Mouse (Mus musculus) heart, embryonic 13.5 days (tissue): Measurements from ENCODE around the gene Mrto4. TPM values are rescaled to one million over a fixed set of nuclear protein-coding genes. Genes with fewer than 3 reads are reported as not detected.
"Not testable (repeated sequence)": the region's sequence is repeated elsewhere in the genome, so short reads cannot be mapped to it uniquely, and the experiment has no call there.

Experiments
- ATAC-seq: fragments of 200-750 bp; cut with Nextera tagmentation; 2 replicates; pipeline ENCODE4 v1.8.0; 2017; ENCODE audit warnings: moderate TSS enrichment; ENCODE audit not compliant: insufficient number of reproducible peaks, low FRiP score, low TSS enrichment; ENCODE audit errors: extremely low read depth
- H3K27ac ChIP-seq: fragments of 300-500 bp; sonication (generic); replicated peaks from 2 replicates; pipeline ENCODE4 v1.5.1; 2015; ENCODE audit warnings: moderate library complexity, mild to moderate bottlenecking, inconsistent platforms
- H3K27me3 ChIP-seq: fragments of 300-500 bp; sonication (generic); replicated peaks from 2 replicates; pipeline ENCODE4 v1.6.1; 2015; ENCODE audit warnings: mild to moderate bottlenecking, inconsistent platforms
- H3K36me3 ChIP-seq: fragments of 300-500 bp; sonication (generic); 2 replicates; pipeline ENCODE4 v1.6.1; 2015; ENCODE audit warnings: mild to moderate bottlenecking, inconsistent platforms
- H3K4me1 ChIP-seq: fragments of 300-500 bp; sonication (generic); 2 replicates; pipeline ENCODE4 v1.6.1; 2015; ENCODE audit warnings: inconsistent platforms
- H3K4me2 ChIP-seq: fragments of 300-500 bp; sonication (generic); 2 replicates; pipeline ENCODE4 v1.6.1; 2015; ENCODE audit warnings: inconsistent platforms, mild to moderate bottlenecking, moderate library complexity
- H3K4me3 ChIP-seq: fragments of 300-500 bp; sonication (generic); 2 replicates; pipeline ENCODE4 v1.5.1; 2015; ENCODE audit warnings: moderate library complexity, mild to moderate bottlenecking, inconsistent platforms
- H3K9ac ChIP-seq: fragments of 300-500 bp; sonication (generic); 2 replicates; pipeline ENCODE4 v1.6.1; 2015; ENCODE audit warnings: inconsistent platforms, mild to moderate bottlenecking, moderate library complexity
- H3K9me3 ChIP-seq: fragments of 300-500 bp; sonication (generic); 2 replicates; pipeline ENCODE4 v1.6.1; 2016; ENCODE audit warnings: inconsistent platforms
- WGBS: fragments of 180-500 bp; shearing (Covaris S2); methylation state at CpG from one replicate; pipeline ENCODE4 v1.1.7; 2015; ENCODE audit warnings: mixed read lengths; 5-methylcytosine and 5-hydroxymethylcytosine counted together
- polyA plus RNA-seq: library from polyadenylated mRNA; unstranded; fragments of >200 nt; fragmentation: Nextera tagmentation; extraction: Ambion mirVana; gene quantifications from 2 replicates; pipeline ENCODE4 v1.2.1, GENCODE M21; 2015

Mrto4 gene
- polyA plus RNA-seq = 77.9 and 91.9 TPM in 2 replicates

DNA sequence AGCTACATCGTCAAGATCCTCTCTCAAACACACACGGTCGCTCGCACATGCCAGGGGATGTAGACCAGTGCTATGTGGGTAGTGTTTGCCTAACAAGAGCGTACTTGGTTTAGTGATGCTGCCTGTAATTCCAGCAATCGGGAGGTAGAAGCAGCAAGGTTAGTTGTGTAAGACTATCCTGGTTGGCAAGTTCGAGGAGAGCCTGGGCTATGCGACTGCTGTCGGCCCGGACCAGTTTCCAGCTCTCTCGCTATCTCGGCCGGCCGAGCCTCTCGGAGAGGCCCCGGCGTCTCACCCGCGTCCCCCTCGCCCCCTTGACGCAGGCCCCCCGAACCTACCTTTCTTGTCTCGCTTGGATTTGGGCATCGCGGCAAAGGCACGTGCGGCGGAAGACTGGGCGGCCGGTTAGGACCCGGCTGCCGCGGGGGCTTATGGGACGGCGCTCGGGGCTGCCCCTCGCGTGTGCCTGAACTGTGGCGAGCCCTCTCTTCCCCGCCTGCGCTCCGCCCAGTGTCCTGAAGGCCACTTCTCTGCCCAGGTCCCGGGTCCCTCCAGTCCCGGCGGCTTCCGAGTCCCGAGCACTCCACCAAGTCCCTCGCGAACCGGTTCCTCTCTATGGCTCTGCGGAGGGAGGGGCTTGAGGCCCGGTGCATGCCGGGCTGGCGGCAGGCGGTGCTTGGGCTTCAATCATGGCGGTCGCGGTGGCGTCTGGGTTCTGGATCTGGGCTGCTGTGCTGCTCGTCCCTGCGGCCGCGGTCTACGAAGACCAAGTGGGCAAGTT lies at the start of gene Mrto4, which contains the start of the genes Emc1 and Ubr4:
TSS of gene Mrto4 (minus strand) at position 646 of the 781 bp plus-strand sequence.
TSS of gene Emc1 (plus strand) at position 657 of the 781 bp plus-strand sequence.
TSS of gene Ubr4 (plus strand) at position 679 of the 781 bp plus-strand sequence.
- peaks cover 59% of the 10 kb centered on the region for H3K36me3 ChIP-seq
- H3K4me3 ChIP-seq = peak within 1 kb of the TSS; percentile 76
- WGBS = under 1% methylated on average over 64 of the region's 64 CpGs

DNA sequence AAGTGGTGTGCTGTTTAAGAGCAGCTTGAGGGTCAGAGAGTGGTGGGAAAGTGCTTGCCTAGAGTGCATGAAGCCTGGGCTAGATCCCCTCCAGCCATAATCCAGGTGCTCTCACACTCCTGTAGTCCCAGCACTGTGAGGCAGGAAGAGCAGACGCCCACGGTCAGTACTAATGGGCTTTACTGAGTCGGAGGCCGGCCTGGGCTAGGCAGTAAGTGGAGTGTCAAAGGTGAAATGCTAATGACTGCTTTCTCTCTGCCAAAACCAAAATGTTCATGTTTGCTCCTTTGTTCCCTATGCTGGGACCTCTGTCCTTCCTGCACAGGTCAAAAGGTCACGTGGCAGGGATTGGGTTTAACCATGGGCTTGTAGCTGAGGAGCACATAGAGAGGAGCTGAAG lies 48.1 kb upstream of the Mrto4 start:
- H3K4me3 ChIP-seq = no peak overlapping the region
- H3K36me3 ChIP-seq = peaks cover 97% of the 10 kb centered on the region
- H3K27ac ChIP-seq = no peak overlapping the region
- H3K4me2 ChIP-seq = no peak overlapping the region
- peaks cover 1% of the 10 kb centered on the region for H3K4me1 ChIP-seq
- H3K9me3 ChIP-seq = no peaks in the 10 kb centered on the region
- H3K27me3 ChIP-seq = no peaks in the 10 kb centered on the region
- ATAC-seq = no peak
- WGBS = 89% methylated on average over 5 of the region's 5 CpGs
- no peak overlapping the region for H3K9ac ChIP-seq

More for the DNA sequence above, at the start of gene Mrto4, which contains the start of the genes Emc1 and Ubr4:
- Histone ChIP-seq H3K9ac (peak within 1 kb of the TSS; percentile 87), H3K27ac (peak within 1 kb of the TSS; percentile 95), H3K4me1 (peaks cover 20% of the 10 kb centered on the region), H3K9me3 (no peaks in the 10 kb centered on the region), H3K4me2 (peak within 1 kb of the TSS; percentile 87), H3K27me3 (no peaks in the 10 kb centered on the region)
- peak; percentile 85 for ATAC-seq

DNA sequence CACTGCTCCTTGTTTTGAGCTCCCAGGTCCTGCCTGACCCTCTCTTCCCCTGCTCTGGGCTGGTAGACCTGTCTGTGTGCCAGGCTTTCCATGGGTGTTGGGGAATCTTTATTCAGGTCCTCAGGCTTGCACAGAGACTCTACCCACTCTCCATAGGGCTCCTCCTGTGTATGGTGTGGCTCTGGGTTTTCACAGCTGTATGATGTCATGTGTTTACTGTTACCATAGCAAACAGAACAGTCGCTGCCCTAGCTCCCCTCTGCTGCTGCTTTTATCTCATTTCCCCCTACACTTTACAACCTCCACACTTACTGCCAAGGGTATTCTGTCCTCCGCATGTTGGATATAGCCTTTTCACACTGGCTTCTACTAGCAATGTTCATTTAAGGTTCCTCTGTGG lies 43.1 kb upstream of the Mrto4 start:
- H3K4me3 ChIP-seq = no peak overlapping the region
- 0 out of 2 replicates have a peak, but pooled peaks have one; percentile 42 for ATAC-seq
- H3K36me3 ChIP-seq = peaks cover 94% of the 10 kb centered on the region

DNA sequence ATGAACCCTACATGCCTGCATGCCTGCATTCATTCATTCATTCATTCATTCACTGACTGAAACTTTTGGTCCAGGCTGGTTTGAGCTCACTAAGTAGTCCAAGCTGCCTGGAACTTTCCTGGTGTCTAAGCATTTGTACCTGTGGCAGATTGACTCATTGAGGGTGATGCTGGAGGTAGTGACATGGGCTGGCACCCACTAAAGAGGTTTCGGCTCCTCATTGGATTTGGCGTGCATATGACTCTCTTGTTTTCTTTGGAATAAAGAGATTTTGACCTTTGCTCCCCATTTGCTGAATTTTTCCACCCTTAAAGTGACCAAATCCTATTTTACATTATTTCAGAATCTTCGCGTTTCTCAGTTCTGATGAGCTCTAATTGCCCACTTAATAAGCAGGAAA lies 37.2 kb upstream of the Mrto4 start:
- WGBS = 81% methylated on average over 4 of the region's 4 CpGs
- H3K9me3 ChIP-seq = no peaks in the 10 kb centered on the region
- peaks cover 49% of the 10 kb centered on the region for H3K36me3 ChIP-seq
- no peaks in the 10 kb centered on the region for H3K27me3 ChIP-seq
- no peak overlapping the region for H3K4me3 ChIP-seq
- H3K4me2 ChIP-seq = no peak overlapping the region
- H3K27ac ChIP-seq = no peak overlapping the region
- no peak overlapping the region for H3K9ac ChIP-seq
- H3K4me1 ChIP-seq = peaks cover 59% of the 10 kb centered on the region
- no peak for ATAC-seq

More for the DNA sequence above, 43.1 kb upstream of the Mrto4 start:
- Histone ChIP-seq H3K9me3 (no peaks in the 10 kb centered on the region), H3K27ac (no peak overlapping the region), H3K4me2 (no peak overlapping the region), H3K4me1 (peaks cover 15% of the 10 kb centered on the region), H3K27me3 (no peaks in the 10 kb centered on the region), H3K9ac (0 out of 2 replicates have a peak overlapping the region, but pooled peaks have one; percentile 24)
- WGBS = 22% methylated on average over 2 of the region's 2 CpGs

DNA sequence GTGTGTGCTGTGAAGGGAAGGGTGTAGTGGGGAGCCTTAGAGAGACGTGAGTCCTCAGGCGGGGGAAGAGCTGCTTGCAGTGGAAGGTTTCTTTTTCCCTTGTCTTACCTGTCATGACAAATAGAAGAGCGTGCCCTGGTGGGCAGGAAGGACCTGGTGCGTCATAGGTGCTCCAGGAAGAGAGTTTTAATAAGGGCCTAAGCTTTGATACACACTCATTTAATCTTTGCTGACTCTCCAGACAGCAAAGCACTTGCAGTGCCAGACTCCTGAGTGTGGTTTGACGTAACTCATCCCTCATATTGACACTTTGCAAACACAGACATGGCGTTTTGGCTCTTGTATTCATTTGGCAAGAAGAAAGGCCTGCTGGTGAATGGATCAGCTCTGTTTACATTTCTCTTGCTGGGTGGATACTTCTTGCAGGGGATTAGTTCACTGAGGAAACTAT lies 34.5 kb upstream of the Mrto4 start:
- Histone ChIP-seq H3K9ac (peak overlapping the region; percentile 3), H3K36me3 (peaks cover 25% of the 10 kb centered on the region), H3K4me1 (peaks cover 80% of the 10 kb centered on the region), H3K9me3 (no peaks in the 10 kb centered on the region), H3K27me3 (no peaks in the 10 kb centered on the region), H3K4me2 (0 out of 2 replicates have a peak overlapping the region, but pooled peaks have one; percentile 6), H3K27ac (peak overlapping the region; percentile 24), H3K4me3 (no peak overlapping the region)
- no peak for ATAC-seq
- WGBS = 45% methylated on average over 6 of the region's 6 CpGs

DNA sequence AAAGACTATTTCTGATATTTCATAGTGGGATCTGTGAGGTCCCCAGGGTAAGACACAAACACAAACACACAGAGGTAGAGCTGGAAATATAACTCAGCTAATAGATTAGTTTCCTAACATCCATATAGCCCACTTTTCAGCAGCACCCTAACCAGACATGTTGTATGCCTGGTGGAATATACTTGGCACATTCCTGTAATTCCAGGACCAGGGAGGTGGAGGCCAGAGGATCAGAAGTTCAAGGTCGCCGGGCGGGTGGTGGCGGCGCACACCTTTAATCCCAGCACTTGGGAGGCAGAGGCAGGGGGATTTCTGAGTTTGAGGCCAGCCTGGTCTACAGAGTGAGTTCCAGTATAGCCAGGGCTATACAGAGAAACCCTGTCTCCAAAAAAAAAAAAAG lies 33.5 kb upstream of the Mrto4 start:
- not testable (repeated sequence) for H3K4me2 ChIP-seq, H3K9ac ChIP-seq, H3K27ac ChIP-seq, H3K27me3 ChIP-seq, H3K9me3 ChIP-seq, ATAC-seq, H3K4me3 ChIP-seq
- 79% methylated on average over 5 of the region's 5 CpGs for WGBS
- Histone ChIP-seq H3K4me1 (peaks cover 84% of the 10 kb centered on the region), H3K36me3 (peaks cover 14% of the 10 kb centered on the region)

DNA sequence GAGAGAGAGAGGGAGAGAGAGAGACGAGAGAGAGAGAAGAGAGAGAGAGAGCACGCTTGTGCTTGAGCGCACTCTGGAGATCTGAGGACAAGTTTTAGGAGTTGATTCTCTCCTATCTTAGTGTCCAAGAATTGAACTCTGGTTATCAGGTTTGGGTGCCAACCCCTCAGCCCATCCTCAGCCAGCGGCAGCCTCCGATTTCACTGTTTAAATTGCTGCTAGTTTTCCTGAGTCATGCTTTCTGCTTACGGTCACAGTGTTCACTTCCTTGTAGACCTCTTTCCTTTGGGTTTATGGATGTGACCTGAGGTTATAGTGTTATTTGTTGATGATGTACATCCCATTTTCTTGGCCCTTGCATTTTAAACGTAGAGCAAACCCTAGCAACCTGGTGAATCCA lies 29.9 kb upstream of the Mrto4 start:
- Histone ChIP-seq H3K4me2 (peak overlapping the region; percentile 95), H3K4me1 (peaks cover 60% of the 10 kb centered on the region), H3K9ac (peak overlapping the region; percentile 73), H3K4me3 (peak overlapping the region; percentile 96), H3K27me3 (no peaks in the 10 kb centered on the region), H3K9me3 (no peaks in the 10 kb centered on the region), H3K36me3 (peaks cover 11% of the 10 kb centered on the region), H3K27ac (no peak overlapping the region)
- WGBS = 54% methylated on average over 7 of the region's 7 CpGs
- ATAC-seq = no peak

DNA sequence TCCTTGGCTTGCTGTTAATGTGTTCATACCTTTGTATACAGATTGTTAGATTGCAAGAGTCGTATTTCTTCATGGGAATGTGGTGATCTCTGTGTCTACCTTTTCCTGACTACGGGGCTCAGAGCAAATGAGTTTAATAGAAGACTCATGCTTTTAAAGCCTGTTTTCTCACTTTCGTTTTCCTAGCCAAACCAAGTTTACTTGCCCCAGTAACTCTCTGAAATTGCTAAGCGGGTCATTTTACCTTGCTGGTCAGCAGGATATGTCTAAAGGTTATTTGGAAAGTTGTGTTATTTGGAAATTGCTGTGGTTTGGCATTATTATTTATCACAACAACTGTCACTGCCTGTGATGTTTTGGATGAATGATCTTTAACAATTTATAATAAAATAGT lies 29.1 kb upstream of the Mrto4 start:
- H3K9me3 ChIP-seq = no peaks in the 10 kb centered on the region
- 37% methylated on average over 4 of the region's 4 CpGs for WGBS
- H3K4me3 ChIP-seq = peak overlapping the region; percentile 96
- no peak for ATAC-seq
- peak overlapping the region; percentile 95 for H3K4me2 ChIP-seq
- H3K36me3 ChIP-seq = peaks cover 19% of the 10 kb centered on the region
- H3K4me1 ChIP-seq = peaks cover 52% of the 10 kb centered on the region
- no peaks in the 10 kb centered on the region for H3K27me3 ChIP-seq
- H3K27ac ChIP-seq = peak overlapping the region; percentile 82; the same call in 1 of the 2 replicates
- peak overlapping the region; percentile 94 for H3K9ac ChIP-seq

DNA sequence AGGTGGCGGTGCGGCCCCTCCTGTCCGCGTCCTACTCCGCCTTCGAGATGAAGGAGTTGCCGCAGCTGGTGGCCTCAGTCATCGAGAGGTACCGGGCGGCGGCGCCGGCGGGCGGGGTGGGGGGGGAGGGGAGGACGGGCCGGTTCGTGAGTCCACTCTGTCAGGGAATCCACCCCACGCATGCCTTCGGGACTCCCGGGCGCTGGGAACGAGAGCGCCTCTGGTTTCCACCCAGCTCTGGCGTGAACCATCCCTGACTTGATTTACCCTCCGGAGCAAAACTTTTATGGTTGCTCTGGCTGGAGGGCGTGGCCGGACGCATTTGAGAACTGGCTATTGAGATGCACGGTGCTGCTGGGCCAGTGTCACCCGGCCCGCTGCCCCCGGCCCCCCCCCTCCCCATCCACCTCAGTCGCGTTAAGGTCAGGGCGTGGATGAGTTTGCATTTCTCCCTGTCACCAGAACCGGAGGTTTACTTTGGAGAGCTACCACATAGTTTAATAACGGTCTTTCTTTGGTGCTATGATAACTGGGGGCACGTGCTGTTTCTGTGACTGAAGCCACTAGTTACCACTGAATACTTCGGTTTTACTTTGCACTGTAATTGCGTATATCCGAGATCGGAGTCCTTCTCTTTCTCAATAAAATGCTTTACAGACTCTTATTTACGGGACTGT lies 28.5 kb upstream of the Mrto4 start:
- Histone ChIP-seq H3K27ac (peak overlapping the region; percentile 82), H3K9ac (peak overlapping the region; percentile 94), H3K36me3 (peaks cover 23% of the 10 kb centered on the region), H3K9me3 (no peaks in the 10 kb centered on the region), H3K4me3 (peak overlapping the region; percentile 96), H3K4me2 (peak overlapping the region; percentile 95), H3K4me1 (peaks cover 48% of the 10 kb centered on the region), H3K27me3 (no peaks in the 10 kb centered on the region)
- ATAC-seq = peak; percentile 48; the same call in 1 of the 2 replicates
- 5% methylated on average over 30 of the region's 44 CpGs for WGBS

DNA sequence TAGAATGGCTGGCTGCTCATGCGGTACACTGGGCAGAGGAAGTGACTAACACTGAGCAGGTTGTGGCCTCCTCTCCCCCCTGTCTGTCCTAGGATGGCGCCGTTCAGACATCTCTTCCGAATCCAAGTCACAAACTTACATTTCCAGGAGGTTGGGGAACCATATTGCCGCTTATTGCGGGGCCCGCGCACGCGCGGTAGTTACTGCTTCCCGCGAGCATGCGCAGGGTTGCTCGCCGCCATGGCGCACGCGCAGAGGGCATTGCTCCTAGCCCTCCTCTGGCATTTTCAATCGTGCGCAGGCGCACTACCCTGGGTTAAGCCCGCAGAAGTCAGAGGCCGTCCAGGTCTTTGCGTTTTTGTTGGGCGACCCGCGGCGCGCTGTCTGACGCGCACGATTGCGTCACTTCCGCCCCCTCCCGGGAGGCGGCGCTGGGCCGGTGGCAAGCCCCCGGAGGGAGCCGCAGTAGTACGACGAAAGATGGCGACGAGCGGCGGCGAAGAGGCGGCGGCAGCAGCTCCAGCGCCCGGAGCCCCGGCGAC lies 27.9 kb upstream of the Mrto4 start:
- no peaks in the 10 kb centered on the region for H3K27me3 ChIP-seq
- peaks cover 41% of the 10 kb centered on the region for H3K4me1 ChIP-seq
- H3K4me2 ChIP-seq = peak overlapping the region; percentile 95
- no peaks in the 10 kb centered on the region for H3K9me3 ChIP-seq
- H3K9ac ChIP-seq = peak overlapping the region; percentile 94
- H3K4me3 ChIP-seq = peak overlapping the region; percentile 96
- WGBS = under 1% methylated on average over 54 of the region's 54 CpGs
- peak overlapping the region; percentile 90 for H3K27ac ChIP-seq
- peaks cover 30% of the 10 kb centered on the region for H3K36me3 ChIP-seq
- ATAC-seq = peak; percentile 96

DNA sequence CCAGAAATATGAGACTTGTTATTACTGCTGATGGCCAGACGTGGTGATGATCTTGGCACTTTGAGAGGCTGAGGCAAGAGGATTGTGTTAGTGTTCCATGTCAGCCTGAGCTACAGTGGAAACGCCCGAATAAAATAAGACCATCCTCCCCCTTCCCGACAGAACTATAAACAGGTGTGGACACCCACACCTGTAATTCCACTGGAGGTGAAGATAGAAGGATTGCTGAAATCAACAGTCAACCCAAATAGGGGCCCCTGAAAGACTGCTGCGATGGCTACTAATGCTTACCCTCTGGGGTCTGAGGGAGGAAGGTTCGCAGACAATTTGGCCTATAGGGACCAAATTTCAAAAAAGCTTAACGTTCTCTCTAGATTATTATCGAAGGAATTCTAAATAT lies 27.3 kb upstream of the Mrto4 start:
- Histone ChIP-seq H3K36me3 (peaks cover 35% of the 10 kb centered on the region), H3K4me3 (peak overlapping the region; percentile 96), H3K9me3 (no peaks in the 10 kb centered on the region), H3K27ac (peak overlapping the region; percentile 90), H3K4me2 (peak overlapping the region; percentile 85), H3K9ac (peak overlapping the region; percentile 91), H3K4me1 (peaks cover 36% of the 10 kb centered on the region), H3K27me3 (no peaks in the 10 kb centered on the region)
- no peak for ATAC-seq
- WGBS = 6% methylated on average over 8 of the region's 8 CpGs
